Mouse (Mus musculus) stomach, postnatal 0 days (tissue): ENCODE measurements around the gene Aatk. TPM values are rescaled to one million over a fixed set of nuclear protein-coding genes. Genes with fewer than 3 reads are reported as not detected.

Experiments used
- ATAC-seq: fragments of 200-750 bp; cut with Nextera tagmentation; 2 replicates; pipeline ENCODE4 v1.8.0; 2017; ENCODE audit not compliant: low FRiP score, low TSS enrichment
- DNase-seq: peaks from one replicate; pipeline ENCODE4 v3.0.0-alpha.2; 2016; ENCODE audit warnings: low spot score
- H3K27ac ChIP-seq: fragments of 300-500 bp; sonication (generic); replicated peaks from 2 replicates; pipeline ENCODE4 v1.5.1; 2014; ENCODE audit warnings: mild to moderate bottlenecking, control low read depth
- H3K27me3 ChIP-seq: fragments of 300-500 bp; sonication (generic); 2 replicates; pipeline ENCODE4 v1.6.1; 2014; ENCODE audit warnings: low read length; ENCODE audit not compliant: control insufficient read depth, insufficient read depth
- H3K36me3 ChIP-seq: fragments of 300-500 bp; sonication (generic); 2 replicates; pipeline ENCODE4 v1.6.1; 2014; ENCODE audit warnings: low read length, mixed read lengths; ENCODE audit not compliant: control insufficient read depth, insufficient read depth
- H3K4me1 ChIP-seq: fragments of 300-500 bp; sonication (generic); replicated peaks from 2 replicates; pipeline ENCODE4 v1.6.1; 2014; ENCODE audit warnings: antibody characterized with exemption; ENCODE audit not compliant: control insufficient read depth, insufficient read depth
- H3K4me2 ChIP-seq: fragments of 300-500 bp; sonication (generic); replicated peaks from 2 replicates; pipeline ENCODE4 v1.6.1; 2014; ENCODE audit warnings: low read depth, mild to moderate bottlenecking, control low read depth, moderate library complexity
- H3K4me3 ChIP-seq: fragments of 300-500 bp; sonication (generic); 2 replicates; pipeline ENCODE4 v1.5.1; 2014; ENCODE audit warnings: low read depth, low read length, control low read depth
- H3K9ac ChIP-seq: fragments of 300-500 bp; sonication (generic); 2 replicates; pipeline ENCODE4 v1.6.1; 2014; ENCODE audit warnings: mild to moderate bottlenecking, low read length, control low read depth, mixed read lengths
- H3K9me3 ChIP-seq: fragments of 300-500 bp; sonication (generic); 2 replicates; pipeline ENCODE4 v1.6.1; 2016; ENCODE audit warnings: low read length; ENCODE audit not compliant: control insufficient read depth
- CTCF ChIP-seq: IDR thresholded peaks from 2 replicates; pipeline ENCODE4 v1.5.1; 2016; ENCODE audit warnings: antibody characterized with exemption, low read depth, mild to moderate bottlenecking, moderate library complexity
- EP300 ChIP-seq: optimal IDR thresholded peaks from 2 replicates; pipeline ENCODE3; 2016; ENCODE audit warnings: antibody characterized with exemption
- WGBS: fragments of 180-500 bp; shearing (Covaris S2); extraction: QIAGEN DNeasy Blood & Tissue Kit; methylation state at CpG from one replicate; pipeline ENCODE4 v1.1.7; 2014; 5-methylcytosine and 5-hydroxymethylcytosine counted together
- polyA plus RNA-seq: library from polyadenylated mRNA; unstranded; fragments of >200 nt; fragmentation: Nextera tagmentation; extraction: Ambion mirVana; gene quantifications from 2 replicates; pipeline ENCODE4 v1.2.1, GENCODE M21; 2015

The Aatk gene
- polyA plus RNA-seq, 1 experiment from 2014 or later: 1.6 TPM

DNA sequence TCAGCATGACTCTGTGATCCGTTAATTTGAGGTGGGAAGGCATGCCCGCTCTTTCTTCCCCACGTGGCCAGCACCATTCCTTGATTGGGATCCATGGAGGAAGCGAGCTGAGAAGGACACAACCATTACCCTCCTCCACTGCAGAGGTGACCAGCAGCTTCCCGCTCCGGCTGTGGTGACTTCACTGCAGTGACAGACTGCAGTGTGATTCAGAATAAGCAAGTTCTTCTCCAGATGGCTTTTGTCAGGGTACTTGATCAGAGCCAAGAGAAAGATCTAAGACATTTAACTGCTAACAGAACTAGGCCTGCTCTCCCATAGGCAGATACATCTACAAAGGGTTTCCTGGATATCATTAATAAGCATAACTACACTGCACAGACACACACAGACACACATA lies 33.3 kb upstream of the Aatk start:
- Histone ChIP-seq H3K4me3 (no peak overlapping the region), H3K27me3 (no peaks in the 10 kb centered on the region), H3K9me3 (no peaks in the 10 kb centered on the region), H3K36me3 (peaks cover 13% of the 10 kb centered on the region; the same call in 1 of the 2 replicates), H3K4me2 (no peak overlapping the region), H3K27ac (no peak overlapping the region), H3K9ac (no peak overlapping the region), H3K4me1 (no peaks in the 10 kb centered on the region)
- no peak for TF ChIP-seq CTCF
- TF ChIP-seq EP300: no peak
- DNase-seq (no peak), ATAC-seq (no peak)
- WGBS: 70% methylated on average over 6 of the region's 6 CpGs

DNA sequence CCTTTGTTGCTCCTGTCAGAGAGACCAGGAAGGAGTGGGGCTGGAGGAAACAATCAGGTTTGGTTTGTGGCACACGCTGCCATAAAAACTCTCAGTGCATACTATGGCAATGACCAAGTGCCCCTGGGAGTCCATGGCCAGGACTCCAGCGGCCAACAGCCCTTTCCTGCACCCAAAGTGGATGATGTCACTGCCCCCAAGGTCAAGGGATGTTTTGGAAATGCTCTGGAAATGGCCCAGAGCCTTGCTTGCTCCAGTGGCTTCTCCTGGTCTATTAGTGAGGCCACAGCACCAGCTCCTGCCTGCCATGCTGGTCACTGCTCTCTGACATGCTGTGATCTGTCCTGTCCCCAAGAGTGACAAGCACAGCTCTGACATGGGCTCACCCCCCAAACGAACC lies 29.2 kb upstream of the Aatk start:
- no peak for ATAC-seq
- no peak overlapping the region for H3K4me2 ChIP-seq
- no peaks in the 10 kb centered on the region for H3K4me1 ChIP-seq
- no peak overlapping the region for H3K27ac ChIP-seq
- TF ChIP-seq EP300: no peak
- no peak for TF ChIP-seq CTCF
- H3K27me3 ChIP-seq: no peaks in the 10 kb centered on the region
- 74% methylated on average over 3 of the region's 3 CpGs for WGBS
- no peaks in the 10 kb centered on the region for H3K9me3 ChIP-seq
- no peak overlapping the region for H3K4me3 ChIP-seq
- no peak for DNase-seq
- no peak overlapping the region for H3K9ac ChIP-seq
- peaks cover 19% of the 10 kb centered on the region for H3K36me3 ChIP-seq

DNA sequence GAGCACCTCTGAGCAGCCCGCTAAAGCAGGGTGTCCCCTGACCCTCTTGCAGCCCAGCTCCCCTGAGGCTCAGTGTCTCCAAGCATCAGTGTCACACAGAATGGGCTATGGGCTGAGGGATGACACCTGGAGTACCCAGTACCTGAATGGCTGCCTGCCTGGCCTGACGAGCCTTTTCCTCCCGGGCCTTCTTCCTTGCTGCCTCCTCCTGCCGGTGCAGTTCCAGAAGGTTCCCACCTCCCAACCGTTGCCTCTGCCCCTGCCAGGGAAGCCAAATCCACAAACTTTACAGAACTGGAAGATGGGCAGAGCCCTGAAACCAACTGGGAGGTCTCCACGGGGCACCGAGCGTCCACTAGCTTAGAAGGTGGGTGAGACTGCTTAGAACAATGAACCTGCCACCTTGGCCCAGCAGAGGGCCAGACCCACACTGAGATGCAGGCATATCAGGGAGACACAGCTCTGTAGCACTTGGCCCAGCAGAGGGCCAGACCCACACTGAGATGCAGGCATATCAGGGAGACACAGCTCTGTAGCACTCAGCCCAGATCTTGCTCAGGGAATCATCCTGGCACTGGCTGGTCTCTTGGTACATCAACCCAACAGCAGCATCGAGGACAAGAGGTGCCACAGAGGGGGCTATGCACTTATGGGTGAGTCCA lies 26.1 kb upstream of the Aatk start:
- no peak overlapping the region for H3K9ac ChIP-seq
- peaks cover 27% of the 10 kb centered on the region for H3K36me3 ChIP-seq
- no peaks in the 10 kb centered on the region for H3K9me3 ChIP-seq
- H3K27ac ChIP-seq: no peak overlapping the region
- 89% methylated on average over 9 of the region's 9 CpGs for WGBS
- TF ChIP-seq EP300: no peak
- peak; percentile 59 for TF ChIP-seq CTCF
- H3K4me2 ChIP-seq: no peak overlapping the region
- ATAC-seq (peak; percentile 45; the same call in 1 of the 2 replicates), DNase-seq (no peak)
- no peaks in the 10 kb centered on the region for H3K4me1 ChIP-seq
- no peaks in the 10 kb centered on the region for H3K27me3 ChIP-seq
- H3K4me3 ChIP-seq: no peak overlapping the region

DNA sequence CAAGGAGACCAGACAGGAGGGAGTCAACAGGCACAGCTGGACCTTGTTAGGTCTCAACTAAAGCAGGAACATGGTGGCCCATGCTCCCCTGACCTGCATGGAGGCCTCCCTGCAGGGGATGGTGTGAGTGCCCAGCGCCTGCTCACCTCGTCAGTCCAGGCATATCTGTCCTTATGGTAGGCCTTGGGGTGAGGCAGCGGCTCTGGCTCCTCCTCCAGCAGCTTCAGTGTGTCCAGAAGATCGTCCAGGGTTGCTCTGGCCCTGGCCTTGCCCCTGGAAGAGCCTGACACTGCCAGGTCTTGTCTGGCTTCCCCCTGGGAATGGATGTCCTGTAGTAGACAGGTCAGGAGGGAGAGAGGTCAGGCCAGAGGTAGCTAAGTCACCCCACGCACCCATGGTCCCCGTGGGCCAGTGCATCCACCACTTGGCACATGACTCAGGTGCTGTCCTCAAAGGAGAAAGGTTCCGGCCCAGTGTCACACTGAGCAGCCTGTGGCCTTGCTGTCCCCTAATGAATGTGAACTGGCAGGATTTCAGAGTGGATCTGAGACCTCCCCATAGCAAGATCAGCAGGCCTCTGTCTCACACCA lies 24.9 kb upstream of the Aatk start:
- Histone ChIP-seq H3K4me3 (no peak overlapping the region), H3K36me3 (peaks cover 27% of the 10 kb centered on the region), H3K27ac (no peak overlapping the region), H3K9ac (no peak overlapping the region), H3K4me2 (no peak overlapping the region), H3K9me3 (no peaks in the 10 kb centered on the region), H3K27me3 (no peaks in the 10 kb centered on the region), H3K4me1 (no peaks in the 10 kb centered on the region)
- DNase-seq (no peak), ATAC-seq (no peak)
- TF ChIP-seq CTCF: no peak
- no peak for TF ChIP-seq EP300
- 82% methylated on average over 7 of the region's 7 CpGs for WGBS

DNA sequence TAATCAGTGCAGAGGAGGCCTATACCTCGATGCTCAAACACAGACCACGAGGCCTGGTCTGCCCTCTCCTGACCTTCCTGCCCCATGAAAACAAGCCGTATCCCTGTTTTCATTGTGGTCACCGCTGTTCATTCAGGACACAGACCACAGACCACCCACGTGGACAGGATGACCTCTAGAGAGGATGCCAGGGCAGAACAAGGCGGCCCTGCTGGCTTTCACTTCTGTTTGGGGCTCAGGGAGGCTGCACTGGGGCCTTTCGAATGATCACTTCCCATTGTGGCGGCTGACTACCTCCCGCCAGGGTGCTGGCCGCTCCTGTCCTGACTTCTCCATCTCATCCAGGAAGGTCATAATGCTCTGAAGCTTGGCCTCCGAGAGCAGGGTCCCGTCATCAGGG lies 24.1 kb upstream of the Aatk start:
- H3K36me3 ChIP-seq: peaks cover 23% of the 10 kb centered on the region

DNA sequence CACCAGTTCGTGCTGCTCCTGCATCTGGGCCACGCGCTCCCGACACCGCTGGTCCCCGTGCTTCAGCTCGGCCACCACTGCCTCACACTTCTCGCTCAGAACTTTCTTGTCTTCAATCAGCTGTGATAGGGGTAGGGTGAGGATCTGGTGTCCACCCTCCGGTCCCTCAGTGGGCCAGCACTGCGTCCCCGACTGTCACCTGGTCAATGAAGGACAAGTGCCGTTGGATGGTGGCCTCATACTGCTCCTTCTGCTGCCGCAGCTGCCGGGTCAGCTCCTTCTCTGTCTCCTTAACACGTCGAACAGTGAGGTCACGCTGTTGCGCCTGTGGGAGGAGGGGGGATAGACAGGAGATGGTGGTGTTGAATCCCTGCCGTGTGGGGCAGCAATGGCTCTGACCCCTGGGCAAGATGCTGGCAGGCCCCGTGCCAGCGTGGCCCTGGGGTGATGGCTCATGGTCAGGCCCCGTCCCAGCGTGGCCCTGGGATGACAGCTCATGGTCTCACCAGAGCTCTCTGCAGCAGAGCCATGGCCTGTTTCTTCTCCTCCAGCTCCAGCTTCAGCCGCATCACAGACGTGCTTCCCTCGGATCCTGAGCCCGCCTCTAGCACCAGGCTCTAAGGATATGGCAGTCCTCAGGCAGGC lies 23.4 kb upstream of the Aatk start:
- DNase-seq (no peak), ATAC-seq (no peak)
- WGBS: 91% methylated on average over 27 of the region's 27 CpGs
- Histone ChIP-seq H3K36me3 (peaks cover 18% of the 10 kb centered on the region), H3K9me3 (no peaks in the 10 kb centered on the region), H3K27ac (no peak overlapping the region), H3K4me1 (no peaks in the 10 kb centered on the region), H3K4me3 (no peak overlapping the region), H3K27me3 (no peaks in the 10 kb centered on the region), H3K4me2 (no peak overlapping the region), H3K9ac (no peak overlapping the region)
- TF ChIP-seq EP300: no peak

More for the DNA sequence above, 24.1 kb upstream of the Aatk start:
- TF ChIP-seq CTCF: no peak
- no peak for TF ChIP-seq EP300
- Histone ChIP-seq H3K4me3 (no peak overlapping the region), H3K4me2 (no peak overlapping the region), H3K27me3 (no peaks in the 10 kb centered on the region), H3K9me3 (no peaks in the 10 kb centered on the region), H3K4me1 (no peaks in the 10 kb centered on the region), H3K27ac (no peak overlapping the region), H3K9ac (0 out of 2 replicates have a peak overlapping the region, but pooled peaks have one; percentile 4)
- ATAC-seq (no peak), DNase-seq (no peak)
- WGBS: 67% methylated on average over 12 of the region's 12 CpGs
